16 mouse cellular contexts compared by ENCODE assay signal in the genomic region with DNA sequence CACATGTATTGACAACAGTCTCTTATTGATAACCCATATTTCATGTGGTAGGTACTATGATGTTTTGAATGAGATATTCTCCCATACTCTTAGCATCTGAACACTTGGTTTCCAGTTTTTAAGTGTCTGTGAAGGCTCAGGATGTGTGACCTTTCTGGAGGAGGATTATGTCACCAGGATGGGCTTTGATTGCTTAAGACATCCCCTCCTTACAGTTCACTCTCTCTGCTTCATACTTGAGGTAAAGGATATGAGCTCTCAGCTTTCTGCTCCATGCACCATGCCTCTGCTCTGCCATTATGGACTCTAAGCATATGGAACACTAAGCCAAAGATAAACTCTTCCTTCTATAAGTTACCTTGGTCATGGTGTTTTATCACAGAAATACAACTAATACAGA.
A peak's percentile ranks its signal among the peaks of the same experiment; 100 is the strongest.
DNase-seq lines count a peak whose midpoint lies in the region; ATAC-seq lines count a peak whose summit lies in the region.
"Had no signal": no experiment of that assay in that cellular context is flagged by ENCODE, and none has a peak within 500 bp of the region (broad histone marks: within the 10 kb centered on the region; RNA-seq: fewer than 3 reads in every experiment).

No protein-coding gene starts in this region.

- no peak for DNase-seq in layer of hippocampus, adult 18-20 months (ENCODE audit: low spot score in 2 of 2)
- DNase-seq: adrenal gland, adult 2 months; adrenal gland, postnatal 10 days; adrenal gland, postnatal 25 days; cerebellum, adult 11-12 months; cerebellum, adult 2 months; cerebellum, adult 9-10 months; cerebellum, postnatal 10 days; cerebellum, postnatal 25 days; embryo, embryonic 11 days had no signal

- ATAC-seq in common myeloid progenitor, adult 5-6 weeks (replicated peaks; ENCODE audit: low read depth, poor library complexity, severe bottlenecking) = 0 out of 2 replicates have a peak, but pooled peaks have one; percentile 52
- ATAC-seq in granulocyte monocyte progenitor cell, adult 5-6 weeks (replicated peaks; ENCODE audit: poor library complexity, severe bottlenecking) = peak; percentile 85
- peak; percentile 77 for ATAC-seq in megakaryocyte progenitor cell, adult 5-6 weeks (replicated peaks; ENCODE audit: poor library complexity)
- no peak for ATAC-seq in cerebellum, adult (ENCODE audit: insufficient number of reproducible peaks, low FRiP score, low TSS enrichment)
- ATAC-seq: forebrain, embryonic 14.5 days; forebrain, embryonic 16.5 days had no signal
